Mouse (Mus musculus): ENCODE results near the gene Reln.

DNA sequence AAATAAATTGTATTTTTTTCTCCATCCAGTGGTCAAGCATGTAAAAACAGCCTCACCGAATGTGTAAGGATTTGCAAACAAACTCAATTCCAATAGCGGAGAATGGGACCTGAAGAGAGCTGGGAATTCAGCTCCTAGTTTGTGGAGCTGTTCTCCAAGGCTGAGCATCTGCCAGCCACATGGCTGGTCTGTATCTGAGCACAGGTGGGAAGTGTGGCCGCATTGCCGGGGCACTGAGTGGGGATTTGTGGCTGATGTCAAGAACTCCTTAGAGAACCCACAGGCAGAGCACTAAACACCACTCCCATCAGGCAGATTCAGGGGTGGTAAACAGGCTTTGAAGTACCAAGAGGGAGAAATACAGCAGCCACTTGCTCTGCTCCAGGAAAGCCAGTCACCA is 102.9 kb downstream of the Reln start:
- TF ChIP-seq GATA1 (IDR thresholded peaks at IDR 0.05; ENCODE audit: low read length) (no peak), TAL1 (IDR thresholded peaks at IDR 0.05; ENCODE audit: low read length) (no peak)

Data from erythroblast, embryonic 14.5 days (primary cell).